Comparison of ENCODE assay signal across 9 mouse cellular contexts in genomic region chr17:30188031-30188981, GRCm38 (mm10).
A peak's percentile ranks its signal among the peaks of the same experiment; 100 is the strongest.
DNase-seq lines count a peak whose midpoint lies in the region; ATAC-seq lines count a peak whose summit lies in the region.
"Had no signal": no experiment of that assay in that cellular context is flagged by ENCODE, and none has a peak within 500 bp of the region (broad histone marks: within the 10 kb centered on the region; RNA-seq: fewer than 3 reads in every experiment).

No protein-coding gene starts in this region.

- H3K4me2 ChIP-seq in heart, embryonic 11.5 days = peak overlapping the region; percentile 46

- ATAC-seq in heart, embryonic 11.5 days (replicated peaks; ENCODE audit: insufficient number of reproducible peaks, low FRiP score, low TSS enrichment) = 0 out of 2 replicates have a peak, but pooled peaks have one; percentile 52

- H3K4me1 ChIP-seq in heart, embryonic 11.5 days (ENCODE audit: control insufficient read depth, insufficient read depth, low read length) = peaks cover 56% of the 10 kb centered on the region
- H3K4me1 ChIP-seq in midbrain, embryonic 10.5 days = peaks cover 47% of the 10 kb centered on the region

- WGBS in heart, embryonic 11.5 days (ENCODE audit: insufficient replicate concordance) = 26% methylated on average over 20 of the region's 20 CpGs
- WGBS in midbrain, embryonic 10.5 days = 56% methylated on average over 20 of the region's 20 CpGs

- no peak overlapping the region for H3K4me3 ChIP-seq in heart, embryonic 11.5 days (ENCODE audit: low read depth, low read length)
- no peak overlapping the region for H3K4me3 ChIP-seq in midbrain, embryonic 10.5 days
- H3K4me3 ChIP-seq: erythroblast, embryonic 14.5 days had no signal

- H3K36me3 ChIP-seq in heart, embryonic 11.5 days (ENCODE audit: control insufficient read depth, insufficient read depth, low read length) = no peaks in the 10 kb centered on the region; the same call in 1 of the 2 replicates
- peaks cover 28% of the 10 kb centered on the region for H3K36me3 ChIP-seq in midbrain, embryonic 10.5 days

- peak; percentile 24 for DNase-seq in kidney, postnatal 10 days
- no peak for DNase-seq in kidney, adult 8-10 months
- DNase-seq in cerebellum, postnatal 25 days = peak; percentile 58 to 63
- DNase-seq in midbrain, embryonic 10.5 days (ENCODE audit: low spot score) = no peak
- no peak for DNase-seq in thymus, postnatal 10 days (ENCODE audit: low spot score in 2 of 2)
- no peak for DNase-seq in urinary bladder, postnatal 14 days (ENCODE audit: low spot score)
- DNase-seq in B cell, adult 2 months = no peak

- peak overlapping the region; percentile 44; the same call in 1 of the 2 replicates for H3K9ac ChIP-seq in heart, embryonic 11.5 days (ENCODE audit: low read depth, low read length)

- no peaks in the 10 kb centered on the region for H3K27me3 ChIP-seq in heart, embryonic 11.5 days (ENCODE audit: control insufficient read depth, insufficient read depth, low read length)
- H3K27me3 ChIP-seq in midbrain, embryonic 10.5 days (ENCODE audit: low read depth, poor library complexity, severe bottlenecking) = no peaks in the 10 kb centered on the region

- no peaks in the 10 kb centered on the region for H3K9me3 ChIP-seq in heart, embryonic 11.5 days (replicated peaks; ENCODE audit: control insufficient read depth, low read length)
- H3K9me3 ChIP-seq in midbrain, embryonic 10.5 days (replicated peaks) = no peaks in the 10 kb centered on the region

- peak overlapping the region; percentile 84 for H3K27ac ChIP-seq in heart, embryonic 11.5 days (ENCODE audit: low read depth, low read length)
- H3K27ac ChIP-seq in midbrain, embryonic 10.5 days (replicated peaks) = 0 out of 2 replicates have a peak overlapping the region, but pooled peaks have one; percentile 4

Comparison
In these comparisons a context has a peak if more than half of its experiments do, and no peak if none do; other contexts are left out.
1. DNase-seq: peak in kidney, postnatal 10 days (single experiment) and cerebellum, postnatal 25 days (2 of 2); none in kidney, adult 8-10 months (0 of 2), midbrain, embryonic 10.5 days (single experiment), thymus, postnatal 10 days (0 of 2), urinary bladder, postnatal 14 days (single experiment) and B cell, adult 2 months (0 of 2).